In the genomic region with DNA sequence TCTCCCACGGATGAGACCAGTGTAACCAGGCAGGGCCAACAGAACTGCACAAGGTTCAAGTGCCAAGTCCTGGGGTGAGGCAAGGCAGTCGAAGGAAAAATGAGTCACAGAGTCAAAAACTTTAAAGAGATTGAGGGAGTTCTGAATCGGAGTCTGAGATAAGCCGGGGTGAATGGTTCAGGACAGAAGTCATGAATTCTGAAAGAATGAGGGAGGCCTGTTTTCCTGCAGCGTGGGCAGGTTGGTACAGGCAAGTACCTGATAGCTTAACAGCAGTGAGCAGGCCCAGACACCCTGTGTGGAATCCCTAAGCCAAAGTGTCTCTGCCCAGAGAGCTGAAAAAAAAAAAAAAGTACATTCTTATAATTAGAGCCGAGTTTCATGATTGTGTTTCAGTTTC, we compare ENCODE assay signal across 22 mouse cellular contexts. TPM values are rescaled to one million over a fixed set of nuclear protein-coding genes. Genes with fewer than 3 reads are reported as not detected.
DNase-seq lines count a peak whose midpoint lies in the region; ATAC-seq lines count a peak whose summit lies in the region.
"Had no signal": no experiment of that assay in that cellular context is flagged by ENCODE, and none has a peak within 500 bp of the region (broad histone marks: within the 10 kb centered on the region; RNA-seq: fewer than 3 reads in every experiment).

No protein-coding gene starts in this region.

- H3K4me1 ChIP-seq in embryonic facial prominence, embryonic 10.5 days = peaks cover 10% of the 10 kb centered on the region
- H3K4me1 ChIP-seq in stomach, embryonic 16.5 days (ENCODE audit: control insufficient read depth, insufficient read depth, low read length) = no peaks in the 10 kb centered on the region
- H3K4me1 ChIP-seq in forebrain, embryonic 10.5 days = no peaks in the 10 kb centered on the region
- H3K4me1 ChIP-seq: forebrain, embryonic 12.5 days; heart, embryonic 12.5 days; hindbrain, embryonic 12.5 days had no signal

- H3K36me3 ChIP-seq in embryonic facial prominence, embryonic 10.5 days (replicated peaks) = no peaks in the 10 kb centered on the region
- no peaks in the 10 kb centered on the region for H3K36me3 ChIP-seq in stomach, embryonic 16.5 days (ENCODE audit: control insufficient read depth, insufficient read depth, low read length)
- H3K36me3 ChIP-seq in forebrain, embryonic 10.5 days (replicated peaks) = no peaks in the 10 kb centered on the region
- H3K36me3 ChIP-seq: forebrain, embryonic 12.5 days; heart, embryonic 12.5 days; hindbrain, embryonic 12.5 days had no signal

- no peak overlapping the region for H3K9ac ChIP-seq in stomach, embryonic 16.5 days (ENCODE audit: low read length)
- H3K9ac ChIP-seq: forebrain, embryonic 12.5 days; heart, embryonic 12.5 days; hindbrain, embryonic 12.5 days had no signal

- no peak overlapping the region for H3K27ac ChIP-seq in embryonic facial prominence, embryonic 10.5 days (replicated peaks)
- no peak overlapping the region for H3K27ac ChIP-seq in stomach, embryonic 16.5 days (ENCODE audit: low read length)
- H3K27ac ChIP-seq in forebrain, embryonic 10.5 days = no peak overlapping the region
- H3K27ac ChIP-seq: forebrain, embryonic 12.5 days; heart, adult 2 months; hindbrain, embryonic 12.5 days had no signal

- ATAC-seq in stomach, embryonic 16.5 days (ENCODE audit: insufficient read depth, low FRiP score) = peak; percentile 64; the same call in 1 of the 2 replicates
- ATAC-seq: activated CD4-positive, CD25-positive, alpha-beta regulatory T cell, adult 4 months; forebrain, embryonic 16.5 days; hindbrain, embryonic 16.5 days; inflammation-experienced regulatory T-cells, adult 6 months; Patski had no signal

- WGBS in embryonic facial prominence, embryonic 10.5 days = 64% methylated on average over 6 of the region's 6 CpGs
- WGBS in stomach, embryonic 16.5 days = 43% methylated on average over 6 of the region's 6 CpGs
- WGBS in forebrain, embryonic 10.5 days = 75% methylated on average over 6 of the region's 6 CpGs

- no peak overlapping the region for H3K4me2 ChIP-seq in stomach, embryonic 16.5 days (ENCODE audit: low read depth, low read length)
- H3K4me2 ChIP-seq: forebrain, embryonic 12.5 days; heart, embryonic 12.5 days; hindbrain, embryonic 12.5 days had no signal

- H3K4me3 ChIP-seq in embryonic facial prominence, embryonic 10.5 days = no peak overlapping the region
- H3K4me3 ChIP-seq in stomach, embryonic 16.5 days (replicated peaks; ENCODE audit: low read length) = no peak overlapping the region
- H3K4me3 ChIP-seq in forebrain, embryonic 10.5 days = no peak overlapping the region
- H3K4me3 ChIP-seq: forebrain, embryonic 12.5 days; heart, adult 2 months; heart, embryonic 12.5 days; hindbrain, embryonic 12.5 days had no signal

- H3K27me3 ChIP-seq in embryonic facial prominence, embryonic 10.5 days (replicated peaks; ENCODE audit: low read depth, poor library complexity, severe bottlenecking) = peaks cover 44% of the 10 kb centered on the region
- no peaks in the 10 kb centered on the region for H3K27me3 ChIP-seq in stomach, embryonic 16.5 days (ENCODE audit: control insufficient read depth, insufficient read depth, low read length)
- peaks cover 36% of the 10 kb centered on the region for H3K27me3 ChIP-seq in forebrain, embryonic 10.5 days (ENCODE audit: poor library complexity, severe bottlenecking)
- H3K27me3 ChIP-seq: CH12.LX; forebrain, embryonic 12.5 days; heart, embryonic 12.5 days; hindbrain, embryonic 12.5 days had no signal

- no peaks in the 10 kb centered on the region for H3K9me3 ChIP-seq in embryonic facial prominence, embryonic 10.5 days
- H3K9me3 ChIP-seq in stomach, embryonic 16.5 days (replicated peaks; ENCODE audit: control insufficient read depth, low read length) = no peaks in the 10 kb centered on the region
- no peaks in the 10 kb centered on the region for H3K9me3 ChIP-seq in forebrain, embryonic 10.5 days
- H3K9me3 ChIP-seq: forebrain, embryonic 12.5 days; heart, embryonic 12.5 days; hindbrain, embryonic 12.5 days had no signal

- peak; percentile 2 for DNase-seq in embryo, embryonic 11 days
- DNase-seq in embryo, embryonic 10 days (ENCODE audit: low spot score) = no peak
- peak; percentile 49 for DNase-seq in testis, postnatal 14 days (ENCODE audit: low spot score)
- no peak for DNase-seq in testis, postnatal 10 days (ENCODE audit: low spot score)
- peak; percentile 9 for DNase-seq in embryonic facial prominence, embryonic 10.5 days (ENCODE audit: low spot score)
- no peak for DNase-seq in forebrain, embryonic 10.5 days (ENCODE audit: extremely low spot score, low spot score)
- DNase-seq: cerebellum, adult 11-12 months; cerebellum, adult 9-10 months; cerebellum, postnatal 25 days; gastrocnemius, postnatal 10 days; heart, postnatal 4 days had no signal

RNA-seq across cellular contexts. Expression of a gene that starts 17.0 kb away (rescaled TPM):
- 18.9 and 19.1 TPM in 2 replicates for polyA plus RNA-seq in embryonic facial prominence, embryonic 10.5 days (2016; fragmentation: Nextera tagmentation; extraction: Ambion mirVana)
- polyA plus RNA-seq in stomach, embryonic 16.5 days (2015; fragmentation: Nextera tagmentation; extraction: Ambion mirVana) = 6.1 and 6.5 TPM in 2 replicates
- 5.4 and 5.8 TPM in 2 replicates for polyA plus RNA-seq in forebrain, embryonic 10.5 days (2016; fragmentation: Nextera tagmentation; extraction: Ambion mirVana)
- polyA plus RNA-seq: Patski had no signal

Comparison
In these comparisons a context has a peak if more than half of its experiments do, and no peak if none do; other contexts are left out.
1. DNase-seq: peak in embryo, embryonic 11 days (single experiment), testis, postnatal 14 days (single experiment) and embryonic facial prominence, embryonic 10.5 days (single experiment); none in embryo, embryonic 10 days (single experiment), testis, postnatal 10 days (single experiment) and forebrain, embryonic 10.5 days (single experiment).